13 mouse cellular contexts compared by ENCODE assay signal in the genomic region with DNA sequence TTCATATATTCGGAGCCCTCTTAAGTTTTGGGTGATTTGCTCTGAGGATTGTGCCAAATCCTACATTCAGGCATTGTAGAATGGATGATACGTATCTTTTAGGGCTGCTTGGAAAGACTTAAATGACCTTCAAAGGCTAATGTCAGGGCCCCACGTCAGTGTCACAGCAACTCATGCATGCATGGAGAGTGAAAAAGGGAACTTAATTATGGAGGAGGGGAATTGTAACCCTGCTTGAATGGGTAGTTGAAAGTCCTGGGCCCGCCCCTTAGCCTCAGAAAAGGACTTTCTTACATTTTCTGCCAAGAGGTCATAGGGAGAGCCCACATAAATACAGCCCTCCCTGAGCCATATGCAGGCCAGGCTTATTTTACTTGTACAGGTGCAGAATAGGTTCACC. TPM values are rescaled to one million over a fixed set of nuclear protein-coding genes. Genes with fewer than 3 reads are reported as not detected.
DNase-seq lines count a peak whose midpoint lies in the region; ATAC-seq and TF ChIP-seq lines count a peak whose summit lies in the region.
"Had no signal": no experiment of that assay in that cellular context is flagged by ENCODE, and none has a peak within 500 bp of the region (broad histone marks: within the 10 kb centered on the region; RNA-seq: fewer than 3 reads in every experiment).

No protein-coding gene starts in this region.

- H3K27me3 ChIP-seq in heart, adult 2 months (ENCODE audit: control insufficient read depth, insufficient read depth, low read length): no peaks in the 10 kb centered on the region
- H3K27me3 ChIP-seq in heart, embryonic 11.5 days (ENCODE audit: control insufficient read depth, insufficient read depth, low read length): no peaks in the 10 kb centered on the region
- no peaks in the 10 kb centered on the region for H3K27me3 ChIP-seq in spleen, adult 2 months (ENCODE audit: control insufficient read depth, insufficient read depth, low read length)
- H3K27me3 ChIP-seq in intestine, postnatal 0 days (replicated peaks; ENCODE audit: control insufficient read depth, insufficient read depth, low read length): no peaks in the 10 kb centered on the region
- H3K27me3 ChIP-seq: lung, embryonic 15.5 days had no signal

- ATAC-seq in heart, embryonic 11.5 days (replicated peaks; ENCODE audit: insufficient number of reproducible peaks, low FRiP score, low TSS enrichment): no peak
- peak; percentile 77 to 83 for ATAC-seq in hematopoietic stem cell, adult 5-6 weeks (replicated peaks in 1 of 2; ENCODE audit: insufficient read depth in 1 of 2, low FRiP score in 2 of 2, low TSS enrichment in 1 of 2, low read depth in 1 of 2, poor library complexity in 2 of 2, severe bottlenecking in 2 of 2)
- ATAC-seq in intestine, postnatal 0 days: no peak

- peak overlapping the region; percentile 55 for H3K27ac ChIP-seq in heart, adult 2 months
- H3K27ac ChIP-seq in heart, embryonic 11.5 days (ENCODE audit: low read depth, low read length): no peak overlapping the region
- peak overlapping the region; percentile 91 for H3K27ac ChIP-seq in spleen, adult 2 months (ENCODE audit: insufficient read depth, low read length)
- H3K27ac ChIP-seq in intestine, postnatal 0 days (ENCODE audit: low read depth, low read length): no peak overlapping the region
- H3K27ac ChIP-seq: hindbrain, embryonic 14.5 days; lung, embryonic 15.5 days had no signal

- TF ChIP-seq EP300 in heart, adult 2 months (IDR thresholded peaks at IDR 0.05; ENCODE audit: insufficient read depth, low read depth, low read length): no peak

- peaks cover 32% of the 10 kb centered on the region for H3K4me1 ChIP-seq in heart, adult 2 months (ENCODE audit: control insufficient read depth, insufficient read depth, low read length)
- H3K4me1 ChIP-seq in heart, embryonic 11.5 days (ENCODE audit: control insufficient read depth, insufficient read depth, low read length): peaks cover 10% of the 10 kb centered on the region
- H3K4me1 ChIP-seq in spleen, adult 2 months (ENCODE audit: control insufficient read depth, insufficient read depth, insufficient read length): peaks cover 34% of the 10 kb centered on the region
- no peaks in the 10 kb centered on the region for H3K4me1 ChIP-seq in intestine, postnatal 0 days (replicated peaks; ENCODE audit: control insufficient read depth, insufficient read depth, low read length)

- TF ChIP-seq POLR2A in heart, adult 2 months (IDR thresholded peaks at IDR 0.05; ENCODE audit: insufficient read depth, low read depth, low read length): no peak
- no peak for TF ChIP-seq POLR2A in spleen, adult 2 months (IDR thresholded peaks at IDR 0.05; ENCODE audit: low read depth, low read length)

- no peak overlapping the region for H3K4me3 ChIP-seq in heart, adult 2 months
- no peak overlapping the region for H3K4me3 ChIP-seq in heart, embryonic 11.5 days (ENCODE audit: low read depth, low read length)
- H3K4me3 ChIP-seq in spleen, adult 2 months (ENCODE audit: extremely low read depth, insufficient read depth, insufficient read length): no peak overlapping the region
- no peak overlapping the region for H3K4me3 ChIP-seq in intestine, postnatal 0 days (ENCODE audit: low read depth, low read length)
- H3K4me3 ChIP-seq: forebrain, embryonic 10.5 days; lung, embryonic 15.5 days; myocyte had no signal

- H3K9ac ChIP-seq in heart, adult 2 months (ENCODE audit: low read depth, low read length): no peak overlapping the region
- no peak overlapping the region for H3K9ac ChIP-seq in heart, embryonic 11.5 days (ENCODE audit: low read depth, low read length)
- H3K9ac ChIP-seq in intestine, postnatal 0 days (ENCODE audit: low read depth, low read length): no peak overlapping the region
- H3K9ac ChIP-seq: hindbrain, embryonic 14.5 days; lung, embryonic 15.5 days had no signal

- H3K9me3 ChIP-seq in heart, embryonic 11.5 days (replicated peaks; ENCODE audit: control insufficient read depth, low read length): no peaks in the 10 kb centered on the region
- H3K9me3 ChIP-seq in intestine, postnatal 0 days (ENCODE audit: control insufficient read depth): no peaks in the 10 kb centered on the region
- H3K9me3 ChIP-seq: forebrain, embryonic 10.5 days; lung, embryonic 15.5 days had no signal

- peaks cover 13% of the 10 kb centered on the region for H3K79me2 ChIP-seq in heart, adult 2 months (replicated peaks; ENCODE audit: control insufficient read depth, insufficient read depth, low read length)

- intact Hi-C loops in heart, adult 2 months (cut with DNase I): no loop called here

- WGBS in heart, adult 2 months: 67% methylated on average over 4 of the region's 4 CpGs
- WGBS in heart, embryonic 11.5 days (ENCODE audit: insufficient replicate concordance): 78% methylated on average over 4 of the region's 4 CpGs
- 37% methylated on average over 4 of the region's 4 CpGs for WGBS in spleen, adult 2 months
- 78% methylated on average over 4 of the region's 4 CpGs for WGBS in intestine, postnatal 0 days

- peaks cover 50% of the 10 kb centered on the region for H3K36me3 ChIP-seq in heart, adult 2 months (ENCODE audit: control insufficient read depth, insufficient read depth, low read length)
- H3K36me3 ChIP-seq in heart, embryonic 11.5 days (ENCODE audit: control insufficient read depth, insufficient read depth, low read length): no peaks in the 10 kb centered on the region
- H3K36me3 ChIP-seq in spleen, adult 2 months (ENCODE audit: control insufficient read depth, insufficient read depth, low read length): peaks cover 8% of the 10 kb centered on the region
- no peaks in the 10 kb centered on the region for H3K36me3 ChIP-seq in intestine, postnatal 0 days (ENCODE audit: control insufficient read depth, insufficient read depth)

- peak in 1 of 2 experiments; percentile 42 for DNase-seq in heart, adult 2 months
- peak; percentile 63 to 69 for DNase-seq in spleen, adult 2 months (ENCODE audit: low read depth in 1 of 2, low spot score in 2 of 2)
- DNase-seq in spleen, adult 12 weeks (ENCODE audit: low spot score): no peak
- no peak for DNase-seq in cerebellum, adult 9-10 months
- DNase-seq: cerebellum, postnatal 36 days; gastrocnemius, postnatal 36 days had no signal

- H3K4me2 ChIP-seq in heart, embryonic 11.5 days: no peak overlapping the region
- H3K4me2 ChIP-seq in intestine, postnatal 0 days (replicated peaks; ENCODE audit: low read depth): no peak overlapping the region
- H3K4me2 ChIP-seq: hindbrain, embryonic 14.5 days; lung, embryonic 15.5 days had no signal

- no peak for TF ChIP-seq CTCF in heart, adult 2 months (IDR thresholded peaks at IDR 0.05)
- no peak for TF ChIP-seq CTCF in spleen, adult 2 months (IDR thresholded peaks at IDR 0.05; ENCODE audit: extremely low read depth, insufficient read depth, insufficient read length, insufficient replicate concordance)
- no peak for TF ChIP-seq CTCF in intestine, postnatal 0 days (IDR thresholded peaks at IDR 0.05; ENCODE audit: low read depth)

RNA-seq across cellular contexts. Expression of a gene that starts 29.3 kb away (rescaled TPM):
- 10 to 100 TPM; 77.5 to 83.8 TPM for total RNA-seq in heart, adult 2 months (2021)
- polyA plus RNA-seq in heart, adult 2 months (2012; rRNA removed): 34.6 and 39.7 TPM in 2 replicates
- polyA plus RNA-seq in heart, embryonic 11.5 days (2014; fragmentation: Nextera tagmentation; extraction: Ambion mirVana): 37.3 and 55.8 TPM in 2 replicates
- polyA plus RNA-seq in spleen, adult 2 months (2012; rRNA removed): 76.2 and 87.6 TPM in 2 replicates
- 46.9 and 58.8 TPM in 2 replicates for total RNA-seq in hematopoietic stem cell, adult 5-6 weeks (2017)
- polyA plus RNA-seq in intestine, postnatal 0 days (2015; fragmentation: Nextera tagmentation; extraction: Ambion mirVana): 64.6 and 68.4 TPM in 2 replicates

RNA-seq across cellular contexts. Expression of a gene that starts 52.3 kb away (rescaled TPM):
- not detected for total RNA-seq in heart, adult 2 months (2021)
- 0.53 and 0.66 TPM in 2 replicates for polyA plus RNA-seq in heart, adult 2 months (2012; rRNA removed)
- polyA plus RNA-seq in heart, embryonic 11.5 days (2014; fragmentation: Nextera tagmentation; extraction: Ambion mirVana): 0.27 and 0.77 TPM in 2 replicates
- polyA plus RNA-seq in spleen, adult 2 months (2012; rRNA removed): 0.19 and 0.54 TPM in 2 replicates
- not detected in 2 replicates for total RNA-seq in hematopoietic stem cell, adult 5-6 weeks (2017)
- 0.58 and 0.94 TPM in 2 replicates for polyA plus RNA-seq in intestine, postnatal 0 days (2015; fragmentation: Nextera tagmentation; extraction: Ambion mirVana)

RNA-seq across cellular contexts. Expression of a gene that starts 52.7 kb away (rescaled TPM):
- total RNA-seq in heart, adult 2 months (2021): under 1 TPM in 1 of 2 experiments, not detected in 1; 0.11 TPM
- 0.15 and 0.37 TPM in 2 replicates for polyA plus RNA-seq in heart, adult 2 months (2012; rRNA removed)
- polyA plus RNA-seq in heart, embryonic 11.5 days (2014; fragmentation: Nextera tagmentation; extraction: Ambion mirVana): 0.37 and 0.61 TPM in 2 replicates
- polyA plus RNA-seq in spleen, adult 2 months (2012; rRNA removed): 0.02 TPM in 1 of 2 replicates, not detected in the other
- total RNA-seq in hematopoietic stem cell, adult 5-6 weeks (2017): 0.25 and 0.50 TPM in 2 replicates
- polyA plus RNA-seq in intestine, postnatal 0 days (2015; fragmentation: Nextera tagmentation; extraction: Ambion mirVana): 0.05 TPM in 1 of 2 replicates, not detected in the other
- total RNA-seq: gastrocnemius, postnatal 36 days had no signal

Comparison
In these comparisons a context has a peak if more than half of its experiments do, and no peak if none do; other contexts are left out.
1. DNase-seq: peak in spleen, adult 2 months (2 of 2); none in spleen, adult 12 weeks (single experiment) and cerebellum, adult 9-10 months (single experiment).
2. H3K27ac ChIP-seq: peak in heart, adult 2 months (single experiment) and spleen, adult 2 months (single experiment); none in heart, embryonic 11.5 days (single experiment) and intestine, postnatal 0 days (single experiment).
3. ATAC-seq: peak in hematopoietic stem cell, adult 5-6 weeks (2 of 2); none in heart, embryonic 11.5 days (single experiment) and intestine, postnatal 0 days (single experiment).